Mouse (Mus musculus) neutrophil, adult 5-6 weeks (primary cell): ENCODE data around the gene Ccdc3. TPM values are rescaled to one million over a fixed set of nuclear protein-coding genes. Genes with fewer than 3 reads are reported as not detected.

Source experiments
- ATAC-seq: fragments of 151-379, 151-347 bp; 2 replicates; pipeline ENCODE4 v1.8.0; 2017; ENCODE audit warnings: mild to moderate bottlenecking, moderate TSS enrichment; ENCODE audit not compliant: insufficient number of reproducible peaks, poor library complexity, low FRiP score, severe bottlenecking; ENCODE audit errors: extremely low read depth
- total RNA-seq: library from RNA; stranded (forward); fragments of 200-1000 nt; gene quantifications from 2 replicates; pipeline ENCODE4 v1.2.3, GENCODE M21; 2017

The Ccdc3 gene
- total RNA-seq, 1 experiment from 2014 or later, result not detected

- ATAC-seq, result no peak
Measured at GRCm38 (mm10) chr2:5154711-5155110, 17.1 kb downstream of the Ccdc3 start.

- ATAC-seq, result no peak
Measured at GRCm38 (mm10) chr2:5160236-5160848, 22.8 kb downstream of the Ccdc3 start.

GRCm38 (mm10) chr2:5161002-5161745 lies 23.6 kb downstream of the Ccdc3 start:
- no peak for ATAC-seq

- ATAC-seq, result no peak
Measured at GRCm38 (mm10) chr2:5161908-5162674, 24.5 kb downstream of the Ccdc3 start.

- ATAC-seq, result no peak
Measured at GRCm38 (mm10) chr2:5162756-5163155, 25.2 kb downstream of the Ccdc3 start.

GRCm38 (mm10) chr2:5165941-5166361 lies 28.4 kb downstream of the Ccdc3 start:
- no peak for ATAC-seq

GRCm38 (mm10) chr2:5166796-5167195 lies 29.2 kb downstream of the Ccdc3 start:
- ATAC-seq, result no peak

GRCm38 (mm10) chr2:5170815-5171214 lies 33.2 kb downstream of the Ccdc3 start:
- no peak for ATAC-seq

GRCm38 (mm10) chr2:5171301-5172000 lies 33.9 kb downstream of the Ccdc3 start:
- ATAC-seq, result no peak

GRCm38 (mm10) chr2:5172773-5173172 lies 35.2 kb downstream of the Ccdc3 start:
- ATAC-seq, result no peak

- no peak for ATAC-seq
Measured at GRCm38 (mm10) chr2:5174716-5175115, 37.1 kb downstream of the Ccdc3 start.

- no peak for ATAC-seq
Measured at GRCm38 (mm10) chr2:5181462-5182443, 44.2 kb downstream of the Ccdc3 start.

GRCm38 (mm10) chr2:5184166-5184565 lies 46.6 kb downstream of the Ccdc3 start:
- ATAC-seq, result no peak

GRCm38 (mm10) chr2:5185631-5186030 lies 48.1 kb downstream of the Ccdc3 start:
- no peak for ATAC-seq

- ATAC-seq, result no peak
Measured at GRCm38 (mm10) chr2:5192156-5192555, 54.6 kb downstream of the Ccdc3 start.

GRCm38 (mm10) chr2:5193071-5193470 lies 55.5 kb downstream of the Ccdc3 start:
- no peak for ATAC-seq

GRCm38 (mm10) chr2:5194701-5195215 lies 57.2 kb downstream of the Ccdc3 start:
- ATAC-seq, result no peak

- ATAC-seq, result no peak
Measured at GRCm38 (mm10) chr2:5197486-5197885, 59.9 kb downstream of the Ccdc3 start.
